Mouse (Mus musculus) natural killer cell, adult 2 months (primary cell): ENCODE results near the gene Ccdc40.
A peak's percentile ranks its signal among the peaks of the same experiment; 100 is the strongest.
"Not testable (repeated sequence)": the region's sequence is repeated elsewhere in the genome, so short reads cannot be mapped to it uniquely, and the experiment has no call there.

ENCODE experiments used
- DNase-seq, 2 experiments: peaks; one replicate each; pipeline ENCODE4 v3.0.0; 2022; ENCODE audit warnings: low spot score in 2 of 2

Gene Ccdc40

GRCm38 (mm10) chr11:119237007-119237406 is 8.6 kb downstream of the Ccdc40 start:
- DNase-seq = no peak

- peak; percentile 43 to 47 for DNase-seq
Observed at GRCm38 (mm10) chr11:119237568-119238304, 9.4 kb downstream of the Ccdc40 start.

- peak; percentile 71 to 73 for DNase-seq
Observed at GRCm38 (mm10) chr11:119238305-119238721, 9.9 kb downstream of the Ccdc40 start.

DNA sequence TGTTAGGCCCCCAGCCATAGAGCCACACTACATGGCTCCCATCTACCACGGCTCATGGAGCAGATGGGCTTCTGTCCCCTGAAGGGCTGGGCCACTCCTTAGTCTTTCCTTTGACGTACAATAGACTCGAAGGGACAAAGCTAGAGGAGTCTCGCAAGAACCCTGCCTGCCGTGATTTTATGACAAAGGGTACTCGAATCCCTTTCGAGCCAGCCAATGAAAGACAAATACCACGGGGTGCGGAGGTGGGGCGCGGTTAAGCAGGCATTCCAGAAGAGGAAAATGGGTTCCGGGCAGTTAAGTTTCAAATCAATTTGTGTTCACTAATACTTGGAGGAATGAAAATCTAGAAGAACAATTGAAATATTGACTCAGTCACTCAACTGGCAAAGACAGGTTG is 11.1 kb downstream of the Ccdc40 start:
- DNase-seq = no peak

DNA sequence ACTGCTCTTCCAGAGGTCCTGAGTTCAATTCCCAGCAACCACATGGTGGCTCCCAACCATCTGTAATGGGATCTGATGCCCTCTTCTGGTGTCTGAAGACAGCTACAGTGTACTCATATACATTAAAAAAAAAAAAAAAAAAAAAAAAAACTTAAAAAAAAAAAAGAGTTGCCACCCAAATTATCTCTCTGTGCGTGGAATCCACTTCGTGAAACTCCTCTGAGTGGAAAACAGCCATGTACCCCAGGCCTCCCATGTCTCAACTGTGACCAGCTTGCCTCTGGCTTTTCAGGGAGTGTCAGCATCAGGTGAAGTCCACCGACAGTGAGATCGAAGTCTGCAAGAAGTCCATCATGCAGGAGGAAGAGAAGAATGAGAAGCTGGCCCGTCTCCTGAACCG is 17.2 kb downstream of the Ccdc40 start:
- DNase-seq = not testable (repeated sequence)

DNA sequence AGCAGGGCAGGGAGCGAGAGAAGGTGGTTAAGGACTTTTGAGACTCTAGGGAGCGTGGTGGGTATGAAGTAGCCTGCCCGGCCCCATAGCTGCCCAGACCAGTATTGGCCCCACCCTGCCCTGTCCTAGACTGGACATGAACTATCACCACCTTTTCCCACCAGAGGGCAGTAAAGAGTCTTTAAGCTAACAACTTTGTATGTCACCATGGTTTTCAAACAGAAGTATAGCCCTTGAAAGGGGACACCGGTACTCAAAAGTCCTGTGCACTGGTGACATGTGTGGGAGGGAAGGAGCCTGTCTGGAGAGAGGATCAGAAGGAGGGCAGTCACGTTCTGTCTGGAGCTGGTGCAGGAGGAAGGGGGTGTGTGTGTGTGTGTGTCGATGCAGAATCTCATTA is 20.6 kb downstream of the Ccdc40 start:
- peak; percentile 57 to 68 for DNase-seq

DNA sequence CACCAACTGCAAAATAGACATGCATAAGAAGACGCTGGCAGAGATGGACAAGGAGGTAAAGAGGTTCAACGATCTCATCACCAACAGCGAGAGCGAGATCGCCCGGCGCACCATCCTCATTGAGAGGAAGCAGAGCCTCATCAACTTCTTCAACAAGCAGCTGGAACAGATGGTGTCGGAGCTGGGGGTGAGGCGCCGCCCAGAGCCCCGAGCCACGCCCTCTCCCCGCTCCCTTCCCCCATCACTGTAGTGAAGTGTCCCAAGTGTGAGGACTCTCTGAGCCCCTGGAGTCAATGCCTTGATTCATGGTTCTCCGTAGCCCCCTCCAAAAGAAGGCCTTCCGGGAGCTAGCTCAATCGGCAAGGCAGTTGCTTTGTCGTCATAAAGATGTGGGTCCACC is 22.6 kb downstream of the Ccdc40 start:
- no peak for DNase-seq

DNA sequence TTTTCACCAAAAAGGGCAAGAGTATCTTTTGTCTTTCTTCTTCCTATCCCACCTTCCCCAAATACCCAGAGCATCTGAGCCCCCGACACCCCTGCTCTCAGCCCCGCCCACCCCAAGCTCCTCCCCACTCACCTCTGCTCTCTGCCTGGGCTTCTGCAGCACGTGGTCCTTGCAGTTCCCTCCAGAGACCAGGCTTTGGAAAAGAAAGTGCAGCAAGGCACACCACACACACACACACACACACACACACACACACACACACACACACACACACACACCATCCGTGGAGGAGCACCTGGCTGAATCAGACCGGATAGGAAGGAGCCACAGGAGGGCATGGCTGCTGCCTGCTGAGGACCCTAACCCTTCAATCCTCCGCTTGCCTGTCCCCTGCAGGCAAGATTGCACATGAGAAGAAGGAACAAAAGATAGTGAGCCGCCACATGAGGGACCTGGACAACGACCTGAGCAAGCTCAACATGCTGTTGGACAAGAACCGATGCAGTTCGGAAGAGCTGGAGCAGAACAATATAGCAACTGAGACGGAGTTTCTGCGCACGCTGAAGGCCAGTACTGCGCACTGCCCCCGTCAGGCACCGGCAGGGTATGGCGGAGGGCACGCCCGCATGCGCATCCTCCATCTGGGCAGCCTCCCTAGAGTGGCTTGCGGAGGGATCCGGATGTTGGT is 24.6 kb downstream of the Ccdc40 start:
- DNase-seq = peak; percentile 35 to 47

- not testable (repeated sequence) for DNase-seq
Observed at GRCm38 (mm10) chr11:119256557-119256956, 28.2 kb downstream of the Ccdc40 start.

DNA sequence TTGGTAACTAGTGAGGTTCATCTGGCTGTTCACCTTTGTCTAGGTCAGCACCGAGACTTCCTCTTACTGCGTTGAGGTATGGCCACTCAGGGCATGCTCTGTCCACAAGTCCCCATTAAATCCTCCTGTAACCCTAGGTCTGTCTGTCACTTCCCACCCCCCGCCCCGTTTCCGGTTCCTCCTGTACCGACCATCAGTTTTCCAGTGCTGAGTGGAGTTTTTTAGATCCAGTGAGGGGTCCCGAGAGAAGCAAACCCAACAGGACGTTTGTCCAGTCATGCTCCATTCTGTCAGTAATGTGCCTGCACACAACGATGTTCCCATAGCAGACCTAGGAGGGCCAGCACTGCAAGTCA is 29.8 kb downstream of the Ccdc40 start:
- DNase-seq = no peak

DNA sequence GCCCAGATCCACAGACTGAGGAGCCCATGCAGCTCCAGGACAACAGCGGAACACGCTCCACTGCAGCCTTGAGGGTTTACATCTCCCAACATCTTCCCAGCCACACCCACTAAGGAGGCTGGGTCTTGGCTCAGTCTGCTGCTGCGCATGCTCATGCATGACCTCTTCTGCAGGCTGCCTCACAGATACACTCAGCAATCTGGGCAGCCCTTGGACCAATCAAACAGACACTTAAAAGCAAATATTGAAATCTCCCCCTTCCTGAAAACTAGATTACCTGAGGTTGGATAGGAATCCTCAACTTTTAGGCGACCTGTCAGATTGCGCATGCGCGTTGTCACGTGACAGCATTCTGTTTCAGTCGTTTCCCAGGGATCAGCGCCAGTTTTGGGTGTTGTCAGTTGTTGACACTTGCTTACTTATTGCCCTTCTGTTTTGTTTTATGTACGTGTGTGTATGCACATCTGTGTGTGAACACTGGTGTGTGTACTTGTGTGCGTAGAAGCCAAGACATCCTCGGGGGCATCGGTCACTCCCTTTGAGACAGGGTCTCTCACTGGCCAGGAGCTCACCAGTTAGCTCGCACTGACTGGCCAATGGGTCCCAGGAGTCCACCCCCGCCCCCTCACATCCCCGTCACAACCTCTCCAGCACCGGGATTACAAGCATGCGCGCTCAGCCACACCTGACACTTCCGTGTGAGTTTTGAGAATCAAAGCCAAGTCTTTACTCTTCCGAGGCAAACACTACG is 30.4 kb downstream of the Ccdc40 start:
- DNase-seq = peak; percentile 62 to 63

- no peak for DNase-seq
Observed at GRCm38 (mm10) chr11:119259977-119260376, 31.6 kb downstream of the Ccdc40 start.

- DNase-seq = no peak
Observed at GRCm38 (mm10) chr11:119264413-119264812, 36.0 kb downstream of the Ccdc40 start.

DNA sequence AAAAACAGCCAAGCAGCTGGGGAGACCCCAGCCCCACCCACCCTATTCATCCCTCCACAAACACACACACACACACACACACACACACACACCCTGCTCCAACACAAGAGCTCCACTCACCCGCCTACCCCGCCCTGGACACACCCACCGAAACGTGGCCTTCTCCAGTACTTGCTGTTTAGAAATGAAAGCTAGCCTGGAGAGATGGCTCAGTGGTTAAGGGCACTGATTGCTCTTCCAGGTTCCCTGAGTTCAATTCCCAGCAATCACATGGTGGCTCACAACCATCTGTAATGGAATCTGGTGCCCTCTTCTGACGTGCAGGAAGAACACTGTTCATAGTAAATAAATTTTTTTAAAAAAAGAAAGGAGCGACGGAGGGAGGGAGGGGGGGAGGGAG is 37.4 kb downstream of the Ccdc40 start:
- DNase-seq = no peak

- no peak for DNase-seq
Observed at GRCm38 (mm10) chr11:119267241-119267674, 38.9 kb downstream of the Ccdc40 start.

- peak; percentile 94 to 96 for DNase-seq
Observed at GRCm38 (mm10) chr11:119267768-119268556, 39.6 kb downstream of the Ccdc40 start, which contains the start of gene Gaa. Gene Gaa (plus strand): TSS chr11:119267887.

DNA sequence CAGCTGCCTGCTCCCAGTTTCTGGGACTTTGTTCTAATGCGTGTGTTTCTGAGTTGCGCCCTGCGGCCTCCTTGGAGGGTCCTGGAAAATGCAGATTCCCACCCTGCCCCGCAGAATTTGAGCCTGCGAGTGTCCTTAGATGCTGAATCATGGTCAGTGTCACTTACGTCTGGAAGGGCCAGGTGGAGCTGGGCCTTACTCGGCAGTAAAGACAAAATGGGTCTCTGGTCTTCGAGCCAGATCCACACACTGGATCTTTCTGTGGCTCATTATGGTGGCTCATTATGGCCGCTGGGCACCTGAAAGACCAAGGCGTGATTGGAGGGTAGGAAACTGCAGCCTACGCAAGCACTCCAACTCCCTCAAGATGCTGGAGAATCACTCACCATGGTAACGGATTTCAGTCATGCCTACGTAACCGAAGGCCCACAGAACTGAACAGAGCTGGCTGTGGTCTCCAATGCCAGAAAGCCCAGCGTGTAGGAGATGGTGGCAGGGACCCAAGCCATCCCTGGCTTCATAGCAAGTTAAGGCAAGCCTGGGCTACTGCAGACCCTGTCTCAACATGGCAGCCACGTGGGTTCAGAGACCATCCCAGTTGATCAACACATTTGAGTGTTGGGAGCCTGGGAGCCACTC is 40.3 kb downstream of the Ccdc40 start:
- DNase-seq = no peak

- not testable (repeated sequence) for DNase-seq
Observed at GRCm38 (mm10) chr11:119272492-119272891, 44.1 kb downstream of the Ccdc40 start.

DNA sequence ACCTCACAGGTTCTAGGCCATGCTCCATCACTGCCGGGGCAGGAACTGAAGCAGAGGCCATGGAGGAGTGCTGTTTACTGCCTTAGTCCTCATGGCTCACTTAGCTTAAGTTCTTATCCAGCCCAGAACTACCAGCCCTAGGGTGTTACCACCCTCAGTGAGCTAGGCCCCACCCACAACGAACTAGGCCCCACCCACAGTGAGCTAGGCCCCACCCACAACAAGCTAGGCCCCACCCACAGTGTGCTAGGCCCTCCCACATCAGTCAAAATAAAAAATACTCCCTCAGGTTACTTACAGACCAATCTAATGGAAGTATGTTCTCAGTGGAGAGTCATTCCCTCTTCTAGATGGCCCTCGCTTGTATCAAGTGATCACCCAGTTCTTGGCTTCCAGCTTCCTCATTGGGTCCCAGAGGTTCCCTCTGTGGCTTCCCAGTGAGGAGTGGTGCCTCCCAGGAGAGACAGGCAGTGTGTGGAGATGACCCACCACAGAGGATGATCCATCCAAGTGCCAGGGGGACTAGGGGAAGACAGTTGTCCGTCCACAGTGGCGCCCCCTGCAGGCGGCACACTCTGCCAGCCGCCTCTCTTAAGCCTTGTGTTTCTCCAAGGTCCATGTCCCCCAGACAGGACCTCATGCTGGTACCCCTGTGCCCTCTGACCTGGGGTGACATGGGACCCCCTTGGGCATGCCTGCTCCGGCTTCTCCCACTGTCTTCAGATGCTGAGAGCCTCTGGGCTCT is 45.0 kb downstream of the Ccdc40 start:
- DNase-seq = peak in 1 of 2 experiments; percentile 24

DNA sequence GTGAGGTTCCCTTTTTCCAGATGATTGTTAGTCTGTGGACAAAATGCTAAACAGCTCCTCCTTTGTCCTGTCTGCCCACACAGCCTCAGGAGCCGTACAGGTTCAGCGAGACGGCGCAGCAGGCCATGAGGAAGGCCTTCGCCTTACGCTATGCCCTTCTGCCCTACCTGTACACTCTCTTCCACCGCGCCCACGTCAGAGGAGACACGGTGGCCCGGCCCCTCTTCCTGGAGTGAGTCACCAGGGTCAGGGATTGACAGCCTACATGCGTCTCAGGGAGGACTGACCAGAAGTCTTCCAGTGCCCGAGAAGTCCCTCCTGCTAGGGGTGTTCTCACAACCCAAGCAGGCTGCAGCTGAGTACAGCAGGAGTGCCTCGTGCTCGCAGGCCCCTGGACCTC is 52.7 kb downstream of the Ccdc40 start:
- no peak for DNase-seq
